Mouse (Mus musculus): Measurements from ENCODE around the gene Cbfb. TPM values are rescaled to one million over a fixed set of nuclear protein-coding genes. Genes with fewer than 3 reads are reported as not detected.

The Cbfb gene
- total and polyA plus RNA-seq, 3 experiments = 32.5 to 37.9 TPM; not detected in 1

- no peak for DNase-seq (ENCODE audit: low read depth, low spot score)
- no peak overlapping the region for H3K4me3 ChIP-seq (ENCODE audit: control insufficient read depth in 1 of 2, insufficient read depth in 1 of 2, low read depth in 2 of 2, low read length in 2 of 2)
- H3K9me3 ChIP-seq (replicated peaks; ENCODE audit: insufficient read depth, low read length) = no peaks in the 10 kb centered on the region
- H3K27ac ChIP-seq (ENCODE audit: control insufficient read depth, low read depth, low read length) = no peak overlapping the region
- H3K79me2 ChIP-seq (ENCODE audit: control insufficient read depth, insufficient read depth, low read length, poor library complexity) = no peaks in the 10 kb centered on the region
- H3K36me3 ChIP-seq (ENCODE audit: control insufficient read depth in 1 of 2, insufficient read depth in 2 of 2, low read length in 2 of 2) = peaks cover 0 to 2% of the 10 kb centered on the region in 2 experiments; a peak in 2 of 4 replicates
- peaks cover 0 to 6% of the 10 kb centered on the region in 2 experiments; a peak in 2 of 4 replicates for H3K4me1 ChIP-seq (ENCODE audit: control insufficient read depth in 1 of 2, insufficient read depth in 2 of 2, low read length in 2 of 2)
- no peak for TF ChIP-seq CHD2 (IDR thresholded peaks at IDR 0.05; ENCODE audit: low read length)
- no peak for TF ChIP-seq MAFK (IDR thresholded peaks at IDR 0.05; ENCODE audit: borderline replicate concordance, low read depth, low read length)
- TF ChIP-seq HCFC1 (IDR thresholded peaks at IDR 0.05; ENCODE audit: low read depth, low read length) = no peak
- TF ChIP-seq ETS1 (IDR thresholded peaks at IDR 0.05; ENCODE audit: low read depth, low read length) = no peak
- TF ChIP-seq POLR2AphosphoS2 (IDR thresholded peaks at IDR 0.05; ENCODE audit: low read length) = no peak
- TF ChIP-seq NRF1 (IDR thresholded peaks at IDR 0.05; ENCODE audit: insufficient read depth, low read depth, low read length, poor library complexity, severe bottlenecking) = no peak
- TF ChIP-seq ZC3H11A (IDR thresholded peaks at IDR 0.05; ENCODE audit: low read depth, low read length) = no peak
- no peak for TF ChIP-seq GATA1 (IDR thresholded peaks at IDR 0.05; ENCODE audit: low read depth, low read length)
- TF ChIP-seq MXI1 (IDR thresholded peaks at IDR 0.05; ENCODE audit: low read depth, low read length) = no peak
- TF ChIP-seq SIN3A (IDR thresholded peaks at IDR 0.05; ENCODE audit: low read length) = no peak
- no peak for TF ChIP-seq USF1 (IDR thresholded peaks at IDR 0.05; ENCODE audit: low read depth, low read length)
- no peak for TF ChIP-seq CHD1 (IDR thresholded peaks at IDR 0.05; ENCODE audit: low read depth, low read length)
- TF ChIP-seq MYB (IDR thresholded peaks at IDR 0.05; ENCODE audit: low read depth, low read length) = no peak
- TF ChIP-seq ZKSCAN1 (IDR thresholded peaks at IDR 0.05; ENCODE audit: low read depth, low read length) = no peak
- peaks cover 0 to 2% of the 10 kb centered on the region in 2 experiments; a peak in 2 of 4 replicates for H3K27me3 ChIP-seq (ENCODE audit: control insufficient read depth in 1 of 2, insufficient read depth in 2 of 2, low read length in 2 of 2)
- H3K9ac ChIP-seq (ENCODE audit: control insufficient read depth, low read depth, low read length, poor library complexity, severe bottlenecking) = no peak overlapping the region
Observed at GRCm38 (mm10) chr8:105164272-105164902, 6.1 kb upstream of the Cbfb start.

- Histone ChIP-seq H3K27ac (ENCODE audit: control insufficient read depth, low read depth, low read length) (no peak overlapping the region), H3K4me1 (ENCODE audit: control insufficient read depth in 1 of 2, insufficient read depth in 2 of 2, low read length in 2 of 2) (peaks cover 0 to 10% of the 10 kb centered on the region in 2 experiments; a peak in 2 of 4 replicates), H3K79me2 (ENCODE audit: control insufficient read depth, insufficient read depth, low read length, poor library complexity) (no peaks in the 10 kb centered on the region), H3K9ac (ENCODE audit: control insufficient read depth, low read depth, low read length, poor library complexity, severe bottlenecking) (no peak overlapping the region), H3K9me3 (replicated peaks; ENCODE audit: insufficient read depth, low read length) (no peaks in the 10 kb centered on the region), H3K4me3 (ENCODE audit: control insufficient read depth in 1 of 2, insufficient read depth in 1 of 2, low read depth in 2 of 2, low read length in 2 of 2) (no peak overlapping the region), H3K36me3 (ENCODE audit: control insufficient read depth in 1 of 2, insufficient read depth in 2 of 2, low read length in 2 of 2) (peaks cover 0 to 6% of the 10 kb centered on the region in 2 experiments; a peak in 2 of 4 replicates), H3K27me3 (ENCODE audit: control insufficient read depth in 1 of 2, insufficient read depth in 2 of 2, low read length in 2 of 2) (peaks cover 0 to 2% of the 10 kb centered on the region in 2 experiments; a peak in 2 of 4 replicates)
- TF ChIP-seq GATA1 (IDR thresholded peaks at IDR 0.05; ENCODE audit: low read depth, low read length) (no peak), E2F4 (IDR thresholded peaks at IDR 0.05; ENCODE audit: borderline replicate concordance, low read depth, low read length) (no peak)
- no peak for DNase-seq (ENCODE audit: low read depth, low spot score)
Observed at GRCm38 (mm10) chr8:105165191-105165590, 5.3 kb upstream of the Cbfb start.

Measured in MEL (cell line).